ENCODE assay signal across 39 mouse cellular contexts in the genomic region with DNA sequence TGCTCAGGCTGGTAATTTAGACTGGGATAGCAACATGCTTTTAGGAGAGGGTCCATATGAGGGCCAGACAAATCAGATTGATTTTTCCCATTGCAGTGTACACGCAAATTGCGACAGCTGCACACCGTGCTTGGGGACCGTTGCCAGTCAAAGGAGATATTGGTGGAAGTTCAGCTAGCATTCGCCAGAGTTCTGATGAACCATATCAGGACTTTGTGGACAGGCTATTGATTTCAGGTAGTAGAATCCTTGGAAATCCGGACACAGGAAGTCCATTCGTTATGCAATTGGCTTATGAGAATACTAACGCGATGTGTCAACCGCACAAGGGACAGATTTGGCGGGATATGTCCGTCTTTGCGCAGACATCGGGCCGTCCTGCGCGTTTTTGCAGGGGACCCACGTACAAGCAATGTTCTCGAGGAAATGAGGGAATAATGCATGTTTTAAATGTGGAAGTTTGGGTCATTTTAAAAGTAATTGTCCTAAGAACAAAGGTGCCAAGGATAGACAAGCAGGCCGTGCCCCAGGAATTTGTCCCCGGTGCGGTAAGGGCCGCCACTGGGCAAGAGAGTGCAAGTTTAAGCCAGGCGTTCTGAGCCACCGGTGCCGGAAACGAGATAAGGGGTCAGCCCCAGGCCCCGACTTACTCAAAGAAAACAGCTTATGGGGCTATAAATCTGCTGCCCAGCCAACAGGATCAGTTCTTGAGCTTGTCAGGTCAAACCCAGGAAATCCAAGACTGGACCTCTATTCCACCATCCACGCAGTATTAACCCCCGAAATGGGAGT. TPM values are rescaled to one million over a fixed set of nuclear protein-coding genes. Genes with fewer than 3 reads are reported as not detected.
"Had no signal": no experiment of that assay in that cellular context is flagged by ENCODE, and none has a peak within 500 bp of the region (broad histone marks: within the 10 kb centered on the region; RNA-seq: fewer than 3 reads in every experiment).

No protein-coding gene starts in this region.

RNA-seq across cellular contexts. Expression of a gene that starts 43.6 kb away (rescaled TPM):
- total RNA-seq: left cerebral cortex, adult 2 months; left cerebral cortex, adult 8-10 months; left cerebral cortex, postnatal 10 days; left cerebral cortex, postnatal 14 days; left cerebral cortex, postnatal 25 days; left cerebral cortex, postnatal 36 days; left cerebral cortex, postnatal 4 days; megakaryocyte, adult 5-6 weeks; megakaryocyte-erythroid progenitor cell, adult 5-6 weeks; midbrain, postnatal 0 days; monocyte, adult 5-6 weeks had no signal
- polyA plus RNA-seq: limb, embryonic 10.5 days; limb, embryonic 11.5 days; limb, embryonic 12.5 days; limb, embryonic 13.5 days; limb, embryonic 14.5 days; limb, embryonic 15.5 days; liver, embryonic 11.5 days; liver, embryonic 13.5 days; liver, embryonic 14.5 days; liver, embryonic 15.5 days; liver, embryonic 16.5 days; lung, adult 2 months; lung, embryonic 14.5 days; lung, embryonic 15.5 days; lung, embryonic 16.5 days; lung, postnatal 0 days; macrophage; midbrain, embryonic 10.5 days; midbrain, embryonic 11.5 days; midbrain, embryonic 12.5 days; midbrain, embryonic 13.5 days; midbrain, embryonic 14.5 days; midbrain, embryonic 15.5 days; midbrain, embryonic 16.5 days; midbrain, postnatal 0 days; myocyte; neural tube, embryonic 11.5 days; neural tube, embryonic 12.5 days; neural tube, embryonic 13.5 days had no signal
